Mouse (Mus musculus): Measurements from ENCODE around the gene Gm5169. TPM values are rescaled to one million over a fixed set of nuclear protein-coding genes. Genes with fewer than 3 reads are reported as not detected.
"Not testable (repeated sequence)": the region's sequence is repeated elsewhere in the genome, so short reads cannot be mapped to it uniquely, and the experiment has no call there.

The Gm5169 gene
- total RNA-seq (2021): not detected
- long read RNA-seq: 0 reads

DNA sequence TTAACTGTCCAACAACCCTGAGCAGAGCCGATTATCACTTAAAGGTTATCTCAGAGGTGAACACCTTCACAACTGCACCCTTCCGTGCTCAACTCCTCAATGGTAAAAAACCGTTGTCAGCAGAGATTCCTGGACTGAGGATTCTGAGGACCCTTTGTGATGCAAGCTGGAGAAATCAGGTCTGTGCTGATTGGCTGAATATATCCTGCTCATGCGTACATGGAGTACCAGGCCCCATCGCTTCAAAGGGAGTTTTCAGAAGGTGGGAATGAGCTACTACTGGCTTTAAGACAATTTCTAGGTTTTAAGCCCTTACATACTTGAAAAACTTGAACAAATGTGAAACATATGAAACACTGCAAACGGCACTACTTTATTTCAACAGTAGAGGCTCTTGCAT lies at the start of gene Gm5169:
TSS of gene Gm5169 (minus strand) at position 101 of the 400 bp plus-strand sequence.
- not testable (repeated sequence) for DNase-seq (ENCODE audit: low spot score in 2 of 2)

DNA sequence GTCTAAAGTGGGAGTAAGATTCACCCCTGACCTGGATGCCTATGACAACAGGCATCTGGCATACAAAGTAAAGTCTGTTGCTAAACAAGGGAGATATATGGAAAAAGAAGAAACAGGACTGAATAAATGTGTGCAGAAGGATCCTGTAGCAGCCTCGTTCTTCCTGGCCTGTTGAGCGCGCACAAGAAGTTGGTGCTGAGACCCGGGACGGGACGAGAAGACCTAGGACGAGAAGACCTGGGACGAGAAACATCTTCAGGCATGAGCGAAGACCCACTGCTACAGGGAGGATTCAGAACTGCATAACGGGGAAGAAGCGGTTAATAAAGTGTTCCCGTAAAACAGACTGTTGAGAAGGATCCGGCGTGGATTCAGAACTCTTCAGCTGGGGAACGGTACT lies 46.2 kb upstream of the Gm5169 start:
- not testable (repeated sequence) for DNase-seq (ENCODE audit: low spot score in 2 of 2)
